22 mouse cellular contexts compared by ENCODE assay signal in the genomic region with DNA sequence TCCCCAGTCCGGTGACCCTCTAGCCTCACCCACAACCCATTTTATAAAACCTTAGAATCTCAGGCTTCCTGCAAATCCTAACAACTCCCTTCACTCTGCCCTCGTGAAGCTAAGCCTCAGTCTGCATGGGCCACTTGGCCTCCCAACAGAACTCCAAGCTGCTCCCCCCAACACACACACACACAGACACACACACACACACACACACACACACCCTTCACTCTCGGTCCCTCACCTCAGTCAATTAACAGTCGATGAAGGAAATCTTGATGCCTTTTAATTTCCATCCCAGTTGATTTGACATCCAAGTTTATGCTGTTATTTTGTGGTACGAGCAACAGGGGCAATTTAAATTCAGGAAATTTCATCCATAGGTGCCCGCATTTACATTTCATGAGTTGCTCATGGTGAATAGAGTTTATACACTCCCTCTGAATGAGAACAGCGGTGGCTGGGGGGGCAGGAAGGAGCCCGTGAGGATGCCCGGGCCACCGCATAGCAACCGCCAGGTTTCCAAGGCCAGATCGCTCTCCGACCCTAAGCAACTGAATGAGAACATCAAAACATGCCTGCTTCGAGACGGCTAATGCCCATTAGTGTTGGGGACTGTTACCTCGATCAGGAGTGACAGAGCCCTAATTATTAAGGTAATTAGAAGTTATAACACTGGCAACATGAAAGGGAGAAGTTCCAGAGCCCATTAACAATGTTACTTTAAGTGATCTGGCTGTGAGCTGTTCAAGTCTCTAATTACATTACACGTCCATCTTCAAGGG. TPM values are rescaled to one million over a fixed set of nuclear protein-coding genes. Genes with fewer than 3 reads are reported as not detected.
A peak's percentile ranks its signal among the peaks of the same experiment; 100 is the strongest.
DNase-seq lines count a peak whose midpoint lies in the region; ATAC-seq lines count a peak whose summit lies in the region.
"Had no signal": no experiment of that assay in that cellular context is flagged by ENCODE, and none has a peak within 500 bp of the region (broad histone marks: within the 10 kb centered on the region; RNA-seq: fewer than 3 reads in every experiment).

No protein-coding gene starts in this region.

- H3K4me1 ChIP-seq in hindbrain, embryonic 11.5 days (replicated peaks; ENCODE audit: control insufficient read depth, insufficient read depth, low read length) = no peaks in the 10 kb centered on the region; the same call in 1 of the 2 replicates
- H3K4me1 ChIP-seq in hindbrain, embryonic 13.5 days (replicated peaks) = peaks cover 4% of the 10 kb centered on the region
- peaks cover 5% of the 10 kb centered on the region; the same call in 1 of the 2 replicates for H3K4me1 ChIP-seq in forebrain, embryonic 11.5 days (replicated peaks; ENCODE audit: control insufficient read depth, insufficient read depth, low read length)
- H3K4me1 ChIP-seq in hindbrain, embryonic 12.5 days = peaks cover 7% of the 10 kb centered on the region; the same call in 1 of the 2 replicates
- peaks cover 1% of the 10 kb centered on the region; the same call in 1 of the 2 replicates for H3K4me1 ChIP-seq in midbrain, embryonic 16.5 days (ENCODE audit: control insufficient read depth, insufficient read depth, low read length)
- H3K4me1 ChIP-seq in heart, embryonic 11.5 days (ENCODE audit: control insufficient read depth, insufficient read depth, low read length) = no peaks in the 10 kb centered on the region
- H3K4me1 ChIP-seq: heart, embryonic 13.5 days had no signal

- no peak for DNase-seq in hindbrain, embryonic 11.5 days (ENCODE audit: low spot score)
- DNase-seq in forebrain, embryonic 11.5 days (ENCODE audit: low spot score) = peak; percentile 84
- no peak for DNase-seq in urinary bladder, postnatal 25 days (ENCODE audit: low spot score)
- no peak for DNase-seq in right cerebral cortex, adult 2 months (ENCODE audit: low spot score in 2 of 2)
- DNase-seq: cerebellum, adult 8-10 months; heart, postnatal 36 days; kidney, adult 8-10 months; kidney, postnatal 25 days; left cerebral cortex, postnatal 4 days; liver; thymus, postnatal 36 days had no signal

- ATAC-seq in hindbrain, embryonic 11.5 days (ENCODE audit: low FRiP score) = peak; percentile 35; the same call in 1 of the 2 replicates
- ATAC-seq in hindbrain, embryonic 13.5 days (ENCODE audit: low FRiP score) = no peak
- peak; percentile 92 for ATAC-seq in forebrain, embryonic 11.5 days (replicated peaks; ENCODE audit: low FRiP score)
- peak; percentile 26; the same call in 1 of the 2 replicates for ATAC-seq in hindbrain, embryonic 12.5 days (ENCODE audit: low FRiP score)
- ATAC-seq in midbrain, embryonic 16.5 days = 0 out of 2 replicates have a peak, but pooled peaks have one; percentile 42
- ATAC-seq in heart, embryonic 11.5 days (replicated peaks; ENCODE audit: insufficient number of reproducible peaks, low FRiP score, low TSS enrichment) = no peak
- ATAC-seq: lung, postnatal 0 days had no signal

- H3K9ac ChIP-seq in hindbrain, embryonic 11.5 days (ENCODE audit: low read depth, low read length) = no peak overlapping the region
- H3K9ac ChIP-seq in hindbrain, embryonic 13.5 days = no peak overlapping the region
- H3K9ac ChIP-seq in forebrain, embryonic 11.5 days (ENCODE audit: low read length) = no peak overlapping the region
- no peak overlapping the region for H3K9ac ChIP-seq in hindbrain, embryonic 12.5 days
- no peak overlapping the region for H3K9ac ChIP-seq in midbrain, embryonic 16.5 days (ENCODE audit: low read depth, low read length)
- no peak overlapping the region for H3K9ac ChIP-seq in heart, embryonic 11.5 days (ENCODE audit: low read depth, low read length)
- H3K9ac ChIP-seq: heart, embryonic 13.5 days had no signal

- H3K9me3 ChIP-seq in hindbrain, embryonic 11.5 days (ENCODE audit: control insufficient read depth, low read length) = no peaks in the 10 kb centered on the region
- H3K9me3 ChIP-seq in hindbrain, embryonic 13.5 days = no peaks in the 10 kb centered on the region
- no peaks in the 10 kb centered on the region for H3K9me3 ChIP-seq in forebrain, embryonic 11.5 days (ENCODE audit: control insufficient read depth, low read length)
- no peaks in the 10 kb centered on the region for H3K9me3 ChIP-seq in hindbrain, embryonic 12.5 days (replicated peaks)
- no peaks in the 10 kb centered on the region for H3K9me3 ChIP-seq in midbrain, embryonic 16.5 days (replicated peaks; ENCODE audit: control insufficient read depth, low read length, poor library complexity, severe bottlenecking)
- H3K9me3 ChIP-seq in heart, embryonic 11.5 days (replicated peaks; ENCODE audit: control insufficient read depth, low read length) = no peaks in the 10 kb centered on the region
- H3K9me3 ChIP-seq: G1E; heart, embryonic 13.5 days had no signal

- H3K4me3 ChIP-seq in hindbrain, embryonic 11.5 days (ENCODE audit: low read depth, low read length) = no peak overlapping the region
- no peak overlapping the region for H3K4me3 ChIP-seq in hindbrain, embryonic 13.5 days
- H3K4me3 ChIP-seq in forebrain, embryonic 11.5 days (ENCODE audit: low read depth, low read length) = no peak overlapping the region
- H3K4me3 ChIP-seq in hindbrain, embryonic 12.5 days = no peak overlapping the region
- H3K4me3 ChIP-seq in midbrain, embryonic 16.5 days (ENCODE audit: low read depth, low read length) = no peak overlapping the region
- no peak overlapping the region for H3K4me3 ChIP-seq in heart, embryonic 11.5 days (ENCODE audit: low read depth, low read length)
- H3K4me3 ChIP-seq: heart, embryonic 13.5 days had no signal

- peaks cover 5% of the 10 kb centered on the region for H3K27me3 ChIP-seq in hindbrain, embryonic 11.5 days (ENCODE audit: control insufficient read depth, insufficient read depth, low read length)
- peaks cover 63% of the 10 kb centered on the region for H3K27me3 ChIP-seq in hindbrain, embryonic 13.5 days
- H3K27me3 ChIP-seq in forebrain, embryonic 11.5 days (ENCODE audit: control insufficient read depth, insufficient read depth, low read length) = peaks cover 49% of the 10 kb centered on the region
- peaks cover 42% of the 10 kb centered on the region for H3K27me3 ChIP-seq in hindbrain, embryonic 12.5 days
- H3K27me3 ChIP-seq in midbrain, embryonic 16.5 days (ENCODE audit: control insufficient read depth, insufficient read depth, low read depth, low read length) = peaks cover 24% of the 10 kb centered on the region
- peaks cover 5% of the 10 kb centered on the region; the same call in 1 of the 2 replicates for H3K27me3 ChIP-seq in heart, embryonic 11.5 days (ENCODE audit: control insufficient read depth, insufficient read depth, low read length)

- no peak overlapping the region for H3K27ac ChIP-seq in hindbrain, embryonic 11.5 days (ENCODE audit: low read depth, low read length)
- H3K27ac ChIP-seq in hindbrain, embryonic 13.5 days = no peak overlapping the region
- H3K27ac ChIP-seq in forebrain, embryonic 11.5 days (ENCODE audit: low read depth, low read length) = no peak overlapping the region
- H3K27ac ChIP-seq in hindbrain, embryonic 12.5 days = no peak overlapping the region
- no peak overlapping the region for H3K27ac ChIP-seq in midbrain, embryonic 16.5 days (ENCODE audit: low read length)
- H3K27ac ChIP-seq in heart, embryonic 11.5 days (ENCODE audit: low read depth, low read length) = no peak overlapping the region
- H3K27ac ChIP-seq: heart, embryonic 13.5 days had no signal

- no peaks in the 10 kb centered on the region for H3K36me3 ChIP-seq in hindbrain, embryonic 11.5 days (ENCODE audit: control insufficient read depth, insufficient read depth, low read length)
- no peaks in the 10 kb centered on the region for H3K36me3 ChIP-seq in hindbrain, embryonic 13.5 days
- no peaks in the 10 kb centered on the region for H3K36me3 ChIP-seq in forebrain, embryonic 11.5 days (ENCODE audit: control insufficient read depth, insufficient read depth, low read length)
- H3K36me3 ChIP-seq in hindbrain, embryonic 12.5 days = no peaks in the 10 kb centered on the region
- H3K36me3 ChIP-seq in midbrain, embryonic 16.5 days (ENCODE audit: control insufficient read depth, insufficient read depth, low read length) = no peaks in the 10 kb centered on the region
- H3K36me3 ChIP-seq in heart, embryonic 11.5 days (ENCODE audit: control insufficient read depth, insufficient read depth, low read length) = no peaks in the 10 kb centered on the region
- H3K36me3 ChIP-seq: G1E; heart, embryonic 13.5 days had no signal

- no peak overlapping the region for H3K4me2 ChIP-seq in hindbrain, embryonic 11.5 days (replicated peaks; ENCODE audit: low read depth, low read length)
- H3K4me2 ChIP-seq in hindbrain, embryonic 13.5 days = no peak overlapping the region
- H3K4me2 ChIP-seq in forebrain, embryonic 11.5 days (ENCODE audit: low read depth, low read length, severe bottlenecking) = no peak overlapping the region
- no peak overlapping the region for H3K4me2 ChIP-seq in hindbrain, embryonic 12.5 days (replicated peaks)
- no peak overlapping the region for H3K4me2 ChIP-seq in midbrain, embryonic 16.5 days (ENCODE audit: low read length)
- no peak overlapping the region for H3K4me2 ChIP-seq in heart, embryonic 11.5 days
- H3K4me2 ChIP-seq: heart, embryonic 13.5 days had no signal

- 52% methylated on average over 17 of the region's 17 CpGs for WGBS in hindbrain, embryonic 11.5 days
- 31% methylated on average over 17 of the region's 17 CpGs for WGBS in hindbrain, embryonic 13.5 days
- 36% methylated on average over 17 of the region's 17 CpGs for WGBS in forebrain, embryonic 11.5 days
- 36% methylated on average over 17 of the region's 17 CpGs for WGBS in hindbrain, embryonic 12.5 days
- 26% methylated on average over 17 of the region's 17 CpGs for WGBS in midbrain, embryonic 16.5 days
- WGBS in heart, embryonic 11.5 days (ENCODE audit: insufficient replicate concordance) = 74% methylated on average over 17 of the region's 17 CpGs

RNA-seq across cellular contexts. Expression of a gene that starts 55.8 kb away (rescaled TPM):
- 5.3 and 5.5 TPM in 2 replicates for polyA plus RNA-seq in hindbrain, embryonic 11.5 days (2014; fragmentation: Nextera tagmentation; extraction: Ambion mirVana)
- polyA plus RNA-seq in hindbrain, embryonic 13.5 days (2015; fragmentation: Nextera tagmentation; extraction: Ambion mirVana) = 2.0 and 2.4 TPM in 2 replicates
- polyA plus RNA-seq in forebrain, embryonic 11.5 days (2014; fragmentation: Nextera tagmentation; extraction: Ambion mirVana) = 11.3 and 12.4 TPM in 2 replicates
- polyA plus RNA-seq in hindbrain, embryonic 12.5 days (2016; fragmentation: Nextera tagmentation; extraction: Ambion mirVana) = 2.9 and 3.5 TPM in 2 replicates
- 1.6 and 2.2 TPM in 2 replicates for polyA plus RNA-seq in midbrain, embryonic 16.5 days (2015; fragmentation: Nextera tagmentation; extraction: Ambion mirVana)
- not detected in 2 replicates for polyA plus RNA-seq in heart, embryonic 11.5 days (2014; fragmentation: Nextera tagmentation; extraction: Ambion mirVana)
- polyA plus RNA-seq: G1E; heart, embryonic 13.5 days; intestine, embryonic 14.5 days; liver, embryonic 16.5 days; lung, postnatal 0 days; small intestine, adult 2 months; stomach, embryonic 14.5 days had no signal

Comparison
In these comparisons a context has a peak if more than half of its experiments do, and no peak if none do; other contexts are left out.
1. ATAC-seq: peak in hindbrain, embryonic 11.5 days (single experiment), forebrain, embryonic 11.5 days (single experiment), hindbrain, embryonic 12.5 days (single experiment) and midbrain, embryonic 16.5 days (single experiment); none in hindbrain, embryonic 13.5 days (single experiment) and heart, embryonic 11.5 days (single experiment).